Mouse (Mus musculus) hindbrain, embryonic 14.5 days (tissue): ENCODE measurements around the gene Srarp. TPM values are rescaled to one million over a fixed set of nuclear protein-coding genes. Genes with fewer than 3 reads are reported as not detected.
A peak's percentile ranks its signal among the peaks of the same experiment; 100 is the strongest.

ENCODE experiments used
- ATAC-seq: fragments of 200-750 bp; cut with Nextera tagmentation; 2 replicates; pipeline ENCODE4 v1.8.0; 2017; ENCODE audit warnings: moderate number of reproducible peaks, mild to moderate bottlenecking, moderate TSS enrichment, moderate library complexity; ENCODE audit not compliant: low FRiP score
- DNase-seq: peaks from one replicate; pipeline ENCODE4 v3.0.0-alpha.2; 2015; ENCODE audit warnings: low spot score
- H3K27ac ChIP-seq: fragments of 300-500 bp; sonication (generic); 2 replicates; pipeline ENCODE4 v1.5.1; 2014; ENCODE audit warnings: mild to moderate bottlenecking, moderate library complexity
- H3K27me3 ChIP-seq: fragments of 300-500 bp; sonication (generic); 2 replicates; pipeline ENCODE4 v1.6.1; 2014; ENCODE audit warnings: mild to moderate bottlenecking, low read length, mixed read lengths; ENCODE audit not compliant: control insufficient read depth, insufficient read depth
- H3K36me3 ChIP-seq: fragments of 300-500 bp; sonication (generic); replicated peaks from 2 replicates; pipeline ENCODE4 v1.6.1; 2014; ENCODE audit not compliant: control insufficient read depth, insufficient read depth
- H3K4me1 ChIP-seq: fragments of 300-500 bp; sonication (generic); replicated peaks from 2 replicates; pipeline ENCODE4 v1.6.1; 2014; ENCODE audit warnings: antibody characterized with exemption, low read length, mixed read lengths; ENCODE audit not compliant: control insufficient read depth, insufficient read depth
- H3K4me2 ChIP-seq: fragments of 300-500 bp; sonication (generic); replicated peaks from 2 replicates; pipeline ENCODE4 v1.6.1; 2014; ENCODE audit warnings: mild to moderate bottlenecking, moderate library complexity
- H3K4me3 ChIP-seq: fragments of 300-500 bp; sonication (generic); replicated peaks from 2 replicates; pipeline ENCODE4 v1.5.1; 2014; ENCODE audit warnings: mild to moderate bottlenecking, low read length
- H3K9ac ChIP-seq: fragments of 300-500 bp; sonication (generic); 2 replicates; pipeline ENCODE4 v1.6.1; 2014
- H3K9me3 ChIP-seq: fragments of 300-500 bp; sonication (generic); 2 replicates; pipeline ENCODE4 v1.6.1; 2016; ENCODE audit warnings: low read length; ENCODE audit not compliant: control insufficient read depth
- WGBS: fragments of 180-500 bp; shearing (Covaris S2); extraction: QIAGEN DNeasy Blood & Tissue Kit; methylation state at CpG from one replicate; pipeline ENCODE4 v1.1.7; 2014; 5-methylcytosine and 5-hydroxymethylcytosine counted together
- polyA plus RNA-seq: library from polyadenylated mRNA; unstranded; fragments of >200 nt; fragmentation: Nextera tagmentation; extraction: Ambion mirVana; gene quantifications from 2 replicates; pipeline ENCODE4 v1.2.1, GENCODE M21; 2014

Srarp gene
- polyA plus RNA-seq, 1 experiment from 2014 or later: 0.29 TPM

DNA sequence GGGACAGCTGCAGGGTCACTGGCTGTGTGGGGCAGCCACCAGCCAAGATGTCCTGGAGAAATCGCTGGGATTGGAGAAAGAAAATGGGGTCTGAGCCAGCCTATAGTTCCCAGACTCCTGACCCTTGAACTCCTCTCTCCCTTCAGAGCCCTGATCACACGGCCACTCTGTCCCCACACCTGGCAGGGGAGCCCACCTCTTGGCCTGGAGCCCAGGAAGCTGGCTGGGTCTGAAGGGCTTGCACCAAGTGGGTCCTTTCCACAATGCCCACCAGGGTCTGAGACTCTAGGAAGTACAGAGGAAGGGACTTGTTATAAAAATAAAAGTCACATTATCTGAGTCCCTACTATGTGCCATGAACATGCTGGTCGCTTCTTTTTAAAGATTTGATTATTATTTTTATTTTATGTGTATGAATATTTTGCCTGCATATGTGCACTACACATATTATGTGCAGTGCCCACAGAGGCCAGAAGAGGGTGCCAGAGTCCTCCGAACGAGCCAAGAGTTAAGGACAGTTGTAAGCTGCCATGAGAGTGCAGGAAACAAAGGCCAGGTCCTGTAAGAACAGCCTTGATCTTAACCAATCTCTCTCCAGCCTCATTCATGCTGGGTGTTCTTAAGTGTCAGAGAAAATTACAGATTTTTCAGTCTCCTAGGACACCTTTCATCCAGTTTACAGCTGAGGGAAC is 48.7 kb downstream of the Srarp start:
- no peaks in the 10 kb centered on the region for H3K36me3 ChIP-seq
- ATAC-seq (no peak), DNase-seq (peak; percentile 88)
- H3K27ac ChIP-seq: no peak overlapping the region
- no peak overlapping the region for H3K9ac ChIP-seq
- no peaks in the 10 kb centered on the region for H3K9me3 ChIP-seq
- no peak overlapping the region for H3K4me2 ChIP-seq
- no peak overlapping the region for H3K4me3 ChIP-seq
- peaks cover 6% of the 10 kb centered on the region; the same call in 1 of the 2 replicates for H3K4me1 ChIP-seq
- peaks cover 26% of the 10 kb centered on the region for H3K27me3 ChIP-seq
- 18% methylated on average over 5 of the region's 5 CpGs for WGBS

DNA sequence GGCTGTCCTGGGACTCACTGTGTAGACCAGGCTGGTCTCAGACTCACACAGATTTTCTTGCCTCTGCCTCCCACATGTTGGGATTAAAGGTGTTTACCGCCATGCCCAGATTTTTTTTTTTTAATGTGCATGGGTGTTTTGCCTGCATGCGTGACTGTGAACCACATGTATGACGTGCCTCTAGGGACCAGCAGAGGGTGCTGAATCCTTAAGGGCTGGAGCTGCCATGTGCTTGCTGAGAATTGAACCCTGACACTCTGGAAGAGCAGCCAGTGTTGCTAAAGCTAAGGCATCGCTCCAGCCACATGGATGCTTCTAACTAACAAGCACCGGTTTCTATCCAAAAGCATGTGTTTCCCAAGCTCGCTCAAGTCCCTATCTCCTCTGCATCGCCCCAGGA is 49.8 kb downstream of the Srarp start:
- WGBS: 79% methylated on average over 7 of the region's 7 CpGs
- Histone ChIP-seq H3K4me1 (peaks cover 8% of the 10 kb centered on the region; the same call in 1 of the 2 replicates), H3K27me3 (peaks cover 37% of the 10 kb centered on the region), H3K27ac (no peak overlapping the region), H3K36me3 (no peaks in the 10 kb centered on the region), H3K9me3 (no peaks in the 10 kb centered on the region), H3K9ac (no peak overlapping the region), H3K4me2 (no peak overlapping the region), H3K4me3 (no peak overlapping the region)
- no peak for ATAC-seq
- DNase-seq: no peak

- H3K9me3 ChIP-seq: no peaks in the 10 kb centered on the region
- peak; percentile 75 for DNase-seq
- H3K4me2 ChIP-seq: no peak overlapping the region
- ATAC-seq: no peak
- peaks cover 45% of the 10 kb centered on the region for H3K27me3 ChIP-seq
- no peak overlapping the region for H3K27ac ChIP-seq
- no peak overlapping the region for H3K4me3 ChIP-seq
- no peaks in the 10 kb centered on the region for H3K36me3 ChIP-seq
- WGBS: 2% methylated on average over 6 of the region's 7 CpGs
- H3K4me1 ChIP-seq: peaks cover 8% of the 10 kb centered on the region; the same call in 1 of the 2 replicates
- H3K9ac ChIP-seq: no peak overlapping the region
Observed at GRCm38 (mm10) chr4:141385275-141385674, 50.6 kb downstream of the Srarp start.

Other genes starting within 250 kb of the Srarp start
- gene Rsg1, start 222.1 kb downstream of the Srarp start, polyA plus RNA-seq: 6.0 and 7.6 TPM in 2 replicates
- 0.78 and 1.1 TPM in 2 replicates for gene Arhgef19, start 196.6 kb downstream of the Srarp start, polyA plus RNA-seq
- 0.64 and 0.95 TPM in 2 replicates for gene Epha2, start 134.9 kb downstream of the Srarp start, polyA plus RNA-seq
- gene Fam131c, start 67.9 kb downstream of the Srarp start, polyA plus RNA-seq: 40.1 and 50.4 TPM in 2 replicates
- gene Clcnka, start 37.4 kb downstream of the Srarp start, polyA plus RNA-seq: 0.20 and 0.56 TPM in 2 replicates
- not detected in 2 replicates for gene Clcnkb, start 20.1 kb downstream of the Srarp start, polyA plus RNA-seq
- 0.16 TPM in 1 of 2 replicates, not detected in the other for gene Hspb7, start 15.3 kb downstream of the Srarp start, polyA plus RNA-seq
- 29.5 and 30.7 TPM in 2 replicates for gene Zbtb17, start 8.5 kb upstream of the Srarp start, polyA plus RNA-seq
- gene Spen, start 102.5 kb upstream of the Srarp start, polyA plus RNA-seq: 20.3 and 20.4 TPM in 2 replicates
- 41.3 and 43.6 TPM in 2 replicates for gene Fblim1, start 170.0 kb upstream of the Srarp start, polyA plus RNA-seq
- gene Tmem82, start 182.5 kb upstream of the Srarp start, polyA plus RNA-seq: 0.17 TPM in 1 of 2 replicates, not detected in the other
- not detected in 2 replicates for gene Slc25a34, start 187.7 kb upstream of the Srarp start, polyA plus RNA-seq
- gene Plekhm2, start 228.8 kb upstream of the Srarp start, polyA plus RNA-seq: 3.9 and 4.4 TPM in 2 replicates
- 0.29 TPM in 1 of 2 replicates, not detected in the other for gene Rsc1a1, start 249.5 kb upstream of the Srarp start, polyA plus RNA-seq